Comparison of ENCODE assay signal across 8 mouse cellular contexts in the genomic region with DNA sequence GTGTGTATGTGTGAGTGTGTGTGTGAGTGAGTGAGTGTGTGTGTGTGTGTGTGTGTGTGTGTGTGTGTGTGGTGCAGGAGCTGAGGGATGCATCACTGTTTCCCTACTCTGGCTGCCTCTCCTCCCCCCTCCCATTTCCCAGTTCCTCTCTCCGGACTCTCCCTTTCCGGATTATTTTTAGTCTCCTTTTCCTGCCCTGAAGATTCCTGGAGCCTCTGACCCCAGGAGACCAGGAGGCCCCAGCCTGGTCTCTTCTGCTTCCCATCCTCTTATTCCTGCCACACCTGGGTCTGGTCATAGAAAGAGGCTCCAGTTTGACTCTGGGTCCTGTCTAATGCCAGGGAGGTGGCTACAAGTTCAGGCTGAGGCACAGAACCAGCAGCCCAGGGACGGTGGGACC. TPM values are rescaled to one million over a fixed set of nuclear protein-coding genes. Genes with fewer than 3 reads are reported as not detected.
DNase-seq lines count a peak whose midpoint lies in the region; ATAC-seq and TF ChIP-seq lines count a peak whose summit lies in the region.

No protein-coding gene starts in this region.

- H3K4me3 ChIP-seq in heart, embryonic 11.5 days (ENCODE audit: low read depth, low read length), result peak overlapping the region; percentile 35
- peak overlapping the region; percentile 48 for H3K4me3 ChIP-seq in lung, embryonic 16.5 days (ENCODE audit: low read length)
- H3K4me3 ChIP-seq in thymus, adult 2 months (ENCODE audit: control insufficient read depth, insufficient read depth, low read length), result no peak overlapping the region

- no peaks in the 10 kb centered on the region for H3K9me3 ChIP-seq in heart, embryonic 11.5 days (replicated peaks; ENCODE audit: control insufficient read depth, low read length)
- no peaks in the 10 kb centered on the region for H3K9me3 ChIP-seq in lung, embryonic 16.5 days (ENCODE audit: control insufficient read depth, low read length)

- no peak for TF ChIP-seq POLR2A in thymus, adult 2 months (IDR thresholded peaks at IDR 0.05; ENCODE audit: control insufficient read depth, extremely low read depth, insufficient read depth, low read length, poor library complexity)

- peak overlapping the region; percentile 58; the same call in 1 of the 2 replicates for H3K9ac ChIP-seq in heart, embryonic 11.5 days (ENCODE audit: low read depth, low read length)
- H3K9ac ChIP-seq in lung, embryonic 16.5 days (ENCODE audit: low read length), result peak overlapping the region; percentile 50

- H3K36me3 ChIP-seq in heart, embryonic 11.5 days (ENCODE audit: control insufficient read depth, insufficient read depth, low read length), result no peaks in the 10 kb centered on the region
- H3K36me3 ChIP-seq in lung, embryonic 16.5 days (ENCODE audit: control insufficient read depth, insufficient read depth, low read length), result no peaks in the 10 kb centered on the region
- H3K36me3 ChIP-seq in thymus, adult 2 months (ENCODE audit: control insufficient read depth, insufficient read depth, low read length), result no peaks in the 10 kb centered on the region

- H3K27me3 ChIP-seq in heart, embryonic 11.5 days (ENCODE audit: control insufficient read depth, insufficient read depth, low read length), result peaks cover 32% of the 10 kb centered on the region
- H3K27me3 ChIP-seq in lung, embryonic 16.5 days (ENCODE audit: control insufficient read depth, insufficient read depth, low read depth, low read length), result peaks cover 33% of the 10 kb centered on the region
- no peaks in the 10 kb centered on the region for H3K27me3 ChIP-seq in thymus, adult 2 months (ENCODE audit: control insufficient read depth, insufficient read depth, low read length)

- H3K4me2 ChIP-seq in heart, embryonic 11.5 days, result peak overlapping the region; percentile 83
- H3K4me2 ChIP-seq in lung, embryonic 16.5 days (ENCODE audit: low read depth, low read length), result peak overlapping the region; percentile 74

- WGBS in heart, embryonic 11.5 days (ENCODE audit: insufficient replicate concordance), result 7% methylated on average over 3 of the region's 3 CpGs
- WGBS in lung, embryonic 16.5 days, result 22% methylated on average over 3 of the region's 3 CpGs
- WGBS in thymus, adult 2 months, result 88% methylated on average over 3 of the region's 3 CpGs

- ATAC-seq in heart, embryonic 11.5 days (replicated peaks; ENCODE audit: insufficient number of reproducible peaks, low FRiP score, low TSS enrichment), result no peak
- ATAC-seq in lung, embryonic 16.5 days (ENCODE audit: low read depth), result peak; percentile 55

- peak overlapping the region; percentile 72 for H3K27ac ChIP-seq in heart, embryonic 11.5 days (ENCODE audit: low read depth, low read length)
- H3K27ac ChIP-seq in lung, embryonic 16.5 days (ENCODE audit: low read length), result peak overlapping the region; percentile 89
- no peak overlapping the region for H3K27ac ChIP-seq in thymus, adult 2 months (ENCODE audit: control insufficient read depth, insufficient read depth, low read length)

- TF ChIP-seq CTCF in thymus, adult 2 months (IDR thresholded peaks at IDR 0.05; ENCODE audit: borderline replicate concordance, control insufficient read depth, extremely low read depth, insufficient read depth, low read length, poor library complexity), result no peak

- DNase-seq in adrenal gland, postnatal 14 days, result peak; percentile 43
- DNase-seq in adrenal gland, adult 18-20 months (ENCODE audit: low spot score in 2 of 2), result no peak
- peak; percentile 52 for DNase-seq in kidney, adult 11 months
- no peak for DNase-seq in thymus, adult 2 months
- DNase-seq in right cerebral cortex, postnatal 25 days, result no peak
- DNase-seq in ovary, postnatal 14 days (ENCODE audit: low spot score), result no peak

- peaks cover 15% of the 10 kb centered on the region for H3K4me1 ChIP-seq in heart, embryonic 11.5 days (ENCODE audit: control insufficient read depth, insufficient read depth, low read length)
- peaks cover 12% of the 10 kb centered on the region for H3K4me1 ChIP-seq in lung, embryonic 16.5 days (replicated peaks; ENCODE audit: control insufficient read depth, insufficient read depth, low read length)
- H3K4me1 ChIP-seq in thymus, adult 2 months (replicated peaks; ENCODE audit: control insufficient read depth, insufficient read depth, low read length), result peaks cover 15% of the 10 kb centered on the region

RNA-seq across cellular contexts. Expression of gene Arhgef15, which starts 1.2 kb away (rescaled TPM):
- total RNA-seq in adrenal gland, postnatal 14 days (2021), result 28.7 and 31.9 TPM in 2 replicates
- 10 to 100 TPM; 18.5 to 19.5 TPM for total RNA-seq in adrenal gland, adult 18-20 months (2021)
- polyA plus RNA-seq in heart, embryonic 11.5 days (2014; fragmentation: Nextera tagmentation; extraction: Ambion mirVana), result 9.0 and 12.3 TPM in 2 replicates
- polyA plus RNA-seq in lung, embryonic 16.5 days (2015; fragmentation: Nextera tagmentation; extraction: Ambion mirVana), result 28.3 and 28.9 TPM in 2 replicates
- polyA plus RNA-seq in thymus, adult 2 months (2012; rRNA removed), result 8.5 and 14.9 TPM in 2 replicates

RNA-seq across cellular contexts. Expression of gene Slc25a35, which starts 11.8 kb away (rescaled TPM):
- total RNA-seq in adrenal gland, postnatal 14 days (2021), result 54.6 and 55.8 TPM in 2 replicates
- 10 to 100 TPM; 30.6 to 55.5 TPM for total RNA-seq in adrenal gland, adult 18-20 months (2021)
- 1.5 and 1.6 TPM in 2 replicates for polyA plus RNA-seq in heart, embryonic 11.5 days (2014; fragmentation: Nextera tagmentation; extraction: Ambion mirVana)
- 2.9 and 3.3 TPM in 2 replicates for polyA plus RNA-seq in lung, embryonic 16.5 days (2015; fragmentation: Nextera tagmentation; extraction: Ambion mirVana)
- polyA plus RNA-seq in thymus, adult 2 months (2012; rRNA removed), result 27.1 and 27.6 TPM in 2 replicates

RNA-seq across cellular contexts. Expression of gene Rangrf, which starts 18.9 kb away (rescaled TPM):
- total RNA-seq in adrenal gland, postnatal 14 days (2021), result 16.3 and 24.8 TPM in 2 replicates
- 10 to 100 TPM; 13.5 to 16.7 TPM for total RNA-seq in adrenal gland, adult 18-20 months (2021)
- 67.0 and 70.6 TPM in 2 replicates for polyA plus RNA-seq in heart, embryonic 11.5 days (2014; fragmentation: Nextera tagmentation; extraction: Ambion mirVana)
- 36.7 and 40.3 TPM in 2 replicates for polyA plus RNA-seq in lung, embryonic 16.5 days (2015; fragmentation: Nextera tagmentation; extraction: Ambion mirVana)
- 22.0 and 28.0 TPM in 2 replicates for polyA plus RNA-seq in thymus, adult 2 months (2012; rRNA removed)

RNA-seq across cellular contexts. Expression of gene Odf4, which starts 29.2 kb away (rescaled TPM):
- 0.30 and 0.45 TPM in 2 replicates for total RNA-seq in adrenal gland, postnatal 14 days (2021)
- under 1 TPM in 1 of 2 experiments, not detected in 1; 0.46 TPM for total RNA-seq in adrenal gland, adult 18-20 months (2021)
- polyA plus RNA-seq in heart, embryonic 11.5 days (2014; fragmentation: Nextera tagmentation; extraction: Ambion mirVana), result not detected in 2 replicates
- not detected in 2 replicates for polyA plus RNA-seq in lung, embryonic 16.5 days (2015; fragmentation: Nextera tagmentation; extraction: Ambion mirVana)
- 0.24 TPM in 1 of 2 replicates, not detected in the other for polyA plus RNA-seq in thymus, adult 2 months (2012; rRNA removed)

RNA-seq across cellular contexts. Expression of gene Pfas, which starts 52.2 kb away (rescaled TPM):
- total RNA-seq in adrenal gland, postnatal 14 days (2021), result 28.1 and 29.0 TPM in 2 replicates
- 10 to 100 TPM; 26.4 to 30.4 TPM for total RNA-seq in adrenal gland, adult 18-20 months (2021)
- 17.3 and 24.0 TPM in 2 replicates for polyA plus RNA-seq in heart, embryonic 11.5 days (2014; fragmentation: Nextera tagmentation; extraction: Ambion mirVana)
- polyA plus RNA-seq in lung, embryonic 16.5 days (2015; fragmentation: Nextera tagmentation; extraction: Ambion mirVana), result 26.2 and 27.0 TPM in 2 replicates
- polyA plus RNA-seq in thymus, adult 2 months (2012; rRNA removed), result 28.5 and 43.0 TPM in 2 replicates

Comparison
In these comparisons a context has a peak if more than half of its experiments do, and no peak if none do; other contexts are left out.
1. DNase-seq: peak in adrenal gland, postnatal 14 days (single experiment) and kidney, adult 11 months (single experiment); none in adrenal gland, adult 18-20 months (0 of 2), thymus, adult 2 months (single experiment), right cerebral cortex, postnatal 25 days (single experiment) and ovary, postnatal 14 days (single experiment).